Mouse (Mus musculus): ENCODE data around the gene Morf4l1. TPM values are rescaled to one million over a fixed set of nuclear protein-coding genes. Genes with fewer than 3 reads are reported as not detected.
"Not testable (repeated sequence)": the region's sequence is repeated elsewhere in the genome, so short reads cannot be mapped to it uniquely, and the experiment has no call there.

Gene Morf4l1
- polyA plus RNA-seq, 1 experiment from 2014 or later, result 515 TPM

- ATAC-seq (replicated peaks; ENCODE audit: low FRiP score); H3K27ac ChIP-seq (ENCODE audit: low read depth, low read length); H3K27me3 ChIP-seq (ENCODE audit: control insufficient read depth, insufficient read depth, low read length); H3K4me2 ChIP-seq (ENCODE audit: low read depth, low read length, severe bottlenecking); H3K9ac ChIP-seq (ENCODE audit: low read length); H3K4me1 ChIP-seq (replicated peaks; ENCODE audit: control insufficient read depth, insufficient read depth, low read length); H3K36me3 ChIP-seq (ENCODE audit: control insufficient read depth, insufficient read depth, low read length); H3K4me3 ChIP-seq (ENCODE audit: low read depth, low read length); H3K9me3 ChIP-seq (ENCODE audit: control insufficient read depth, low read length); DNase-seq (ENCODE audit: low spot score): not testable (repeated sequence)
- WGBS, result 89% methylated on average over 5 of the region's 5 CpGs
Measured at GRCm38 (mm10) chr9:90060932-90061331, 53.6 kb downstream of the Morf4l1 start.

GRCm38 (mm10) chr9:90060574-90060875, 54.0 kb downstream of the Morf4l1 start:
- H3K4me2 ChIP-seq (ENCODE audit: low read depth, low read length, severe bottlenecking), result no peak overlapping the region
- H3K27me3 ChIP-seq (ENCODE audit: control insufficient read depth, insufficient read depth, low read length), result no peaks in the 10 kb centered on the region
- H3K4me3 ChIP-seq (ENCODE audit: low read depth, low read length), result no peak overlapping the region
- H3K4me1 ChIP-seq (replicated peaks; ENCODE audit: control insufficient read depth, insufficient read depth, low read length), result no peaks in the 10 kb centered on the region
- no peak overlapping the region for H3K9ac ChIP-seq (ENCODE audit: low read length)
- H3K9me3 ChIP-seq (ENCODE audit: control insufficient read depth, low read length), result no peaks in the 10 kb centered on the region
- DNase-seq (ENCODE audit: low spot score) (no peak), ATAC-seq (replicated peaks; ENCODE audit: low FRiP score) (no peak)
- WGBS, result 78% methylated on average over 2 of the region's 2 CpGs
- no peaks in the 10 kb centered on the region for H3K36me3 ChIP-seq (ENCODE audit: control insufficient read depth, insufficient read depth, low read length)
- no peak overlapping the region for H3K27ac ChIP-seq (ENCODE audit: low read depth, low read length)

GRCm38 (mm10) chr9:90059828-90060573, 54.6 kb downstream of the Morf4l1 start:
- Histone ChIP-seq H3K9ac (ENCODE audit: low read length) (no peak overlapping the region), H3K4me1 (replicated peaks; ENCODE audit: control insufficient read depth, insufficient read depth, low read length) (no peaks in the 10 kb centered on the region), H3K27ac (ENCODE audit: low read depth, low read length) (no peak overlapping the region), H3K4me3 (ENCODE audit: low read depth, low read length) (no peak overlapping the region), H3K4me2 (ENCODE audit: low read depth, low read length, severe bottlenecking) (no peak overlapping the region), H3K9me3 (ENCODE audit: control insufficient read depth, low read length) (no peaks in the 10 kb centered on the region), H3K36me3 (ENCODE audit: control insufficient read depth, insufficient read depth, low read length) (no peaks in the 10 kb centered on the region), H3K27me3 (ENCODE audit: control insufficient read depth, insufficient read depth, low read length) (no peaks in the 10 kb centered on the region)
- no peak for DNase-seq (ENCODE audit: low spot score)
- no peak for ATAC-seq (replicated peaks; ENCODE audit: low FRiP score)
- 88% methylated on average over 9 of the region's 9 CpGs for WGBS

- no peak overlapping the region for H3K4me3 ChIP-seq (ENCODE audit: low read depth, low read length)
- H3K4me2 ChIP-seq (ENCODE audit: low read depth, low read length, severe bottlenecking), result no peak overlapping the region
- no peaks in the 10 kb centered on the region for H3K36me3 ChIP-seq (ENCODE audit: control insufficient read depth, insufficient read depth, low read length)
- H3K27me3 ChIP-seq (ENCODE audit: control insufficient read depth, insufficient read depth, low read length), result no peaks in the 10 kb centered on the region
- H3K9ac ChIP-seq (ENCODE audit: low read length), result no peak overlapping the region
- 86% methylated on average over 2 of the region's 2 CpGs for WGBS
- H3K4me1 ChIP-seq (replicated peaks; ENCODE audit: control insufficient read depth, insufficient read depth, low read length), result 0 out of 2 replicates have a peak, but pooled peaks cover 2% of the 10 kb centered on the region
- DNase-seq (ENCODE audit: low spot score), result no peak
- no peaks in the 10 kb centered on the region for H3K9me3 ChIP-seq (ENCODE audit: control insufficient read depth, low read length)
- ATAC-seq (replicated peaks; ENCODE audit: low FRiP score), result no peak
- H3K27ac ChIP-seq (ENCODE audit: low read depth, low read length), result no peak overlapping the region
Measured at GRCm38 (mm10) chr9:90056716-90057115, 57.9 kb downstream of the Morf4l1 start.

GRCm38 (mm10) chr9:90055911-90056310, 58.7 kb downstream of the Morf4l1 start:
- H3K4me1 ChIP-seq (replicated peaks; ENCODE audit: control insufficient read depth, insufficient read depth, low read length), result 0 out of 2 replicates have a peak, but pooled peaks cover 2% of the 10 kb centered on the region
- H3K9me3 ChIP-seq (ENCODE audit: control insufficient read depth, low read length), result no peaks in the 10 kb centered on the region
- no peak overlapping the region for H3K4me2 ChIP-seq (ENCODE audit: low read depth, low read length, severe bottlenecking)
- ATAC-seq (replicated peaks; ENCODE audit: low FRiP score), result no peak
- no peak overlapping the region for H3K4me3 ChIP-seq (ENCODE audit: low read depth, low read length)
- H3K36me3 ChIP-seq (ENCODE audit: control insufficient read depth, insufficient read depth, low read length), result no peaks in the 10 kb centered on the region
- no peak overlapping the region for H3K9ac ChIP-seq (ENCODE audit: low read length)
- no peaks in the 10 kb centered on the region for H3K27me3 ChIP-seq (ENCODE audit: control insufficient read depth, insufficient read depth, low read length)
- no peak overlapping the region for H3K27ac ChIP-seq (ENCODE audit: low read depth, low read length)
- WGBS, result 83% methylated on average over 3 of the region's 3 CpGs
- DNase-seq (ENCODE audit: low spot score), result no peak

GRCm38 (mm10) chr9:90055409-90055808, 59.2 kb downstream of the Morf4l1 start:
- Histone ChIP-seq H3K36me3 (ENCODE audit: control insufficient read depth, insufficient read depth, low read length) (no peaks in the 10 kb centered on the region), H3K4me1 (replicated peaks; ENCODE audit: control insufficient read depth, insufficient read depth, low read length) (0 out of 2 replicates have a peak, but pooled peaks cover 2% of the 10 kb centered on the region), H3K9me3 (ENCODE audit: control insufficient read depth, low read length) (no peaks in the 10 kb centered on the region), H3K4me2 (ENCODE audit: low read depth, low read length, severe bottlenecking) (no peak overlapping the region), H3K27me3 (ENCODE audit: control insufficient read depth, insufficient read depth, low read length) (no peaks in the 10 kb centered on the region), H3K9ac (ENCODE audit: low read length) (no peak overlapping the region), H3K4me3 (ENCODE audit: low read depth, low read length) (no peak overlapping the region), H3K27ac (ENCODE audit: low read depth, low read length) (no peak overlapping the region)
- 65% methylated on average over 5 of the region's 5 CpGs for WGBS
- DNase-seq (ENCODE audit: low spot score) (no peak), ATAC-seq (replicated peaks; ENCODE audit: low FRiP score) (no peak)

GRCm38 (mm10) chr9:90054371-90055145, 60.0 kb downstream of the Morf4l1 start:
- Histone ChIP-seq H3K27me3 (ENCODE audit: control insufficient read depth, insufficient read depth, low read length) (no peaks in the 10 kb centered on the region), H3K4me1 (replicated peaks; ENCODE audit: control insufficient read depth, insufficient read depth, low read length) (0 out of 2 replicates have a peak, but pooled peaks cover 2% of the 10 kb centered on the region), H3K9ac (ENCODE audit: low read length) (peak overlapping the region; percentile 66), H3K4me3 (ENCODE audit: low read depth, low read length) (peak overlapping the region; percentile 37), H3K9me3 (ENCODE audit: control insufficient read depth, low read length) (no peaks in the 10 kb centered on the region), H3K36me3 (ENCODE audit: control insufficient read depth, insufficient read depth, low read length) (no peaks in the 10 kb centered on the region), H3K27ac (ENCODE audit: low read depth, low read length) (no peak overlapping the region), H3K4me2 (ENCODE audit: low read depth, low read length, severe bottlenecking) (peak overlapping the region; percentile 65)
- peak; percentile 91 for ATAC-seq (replicated peaks; ENCODE audit: low FRiP score)
- under 1% methylated on average over 37 of the region's 37 CpGs for WGBS
- DNase-seq (ENCODE audit: low spot score), result peak; percentile 76

- 0 out of 2 replicates have a peak, but pooled peaks cover 2% of the 10 kb centered on the region for H3K4me1 ChIP-seq (replicated peaks; ENCODE audit: control insufficient read depth, insufficient read depth, low read length)
- H3K9ac ChIP-seq (ENCODE audit: low read length), result peak within 1 kb of the TSS; percentile 66
- no peak for DNase-seq (ENCODE audit: low spot score)
- H3K4me2 ChIP-seq (ENCODE audit: low read depth, low read length, severe bottlenecking), result peak within 1 kb of the TSS; percentile 65
- ATAC-seq (replicated peaks; ENCODE audit: low FRiP score), result no peak
- whole genome bisulfite sequencing, result 88% methylated on average over 2 of the region's 2 CpGs
- peak within 1 kb of the TSS; percentile 37 for H3K4me3 ChIP-seq (ENCODE audit: low read depth, low read length)
- no peaks in the 10 kb centered on the region for H3K27me3 ChIP-seq (ENCODE audit: control insufficient read depth, insufficient read depth, low read length)
- H3K36me3 ChIP-seq (ENCODE audit: control insufficient read depth, insufficient read depth, low read length), result no peaks in the 10 kb centered on the region
- H3K9me3 ChIP-seq (ENCODE audit: control insufficient read depth, low read length), result no peaks in the 10 kb centered on the region
- H3K27ac ChIP-seq (ENCODE audit: low read depth, low read length), result no peak within 1 kb of the TSS
Measured at GRCm38 (mm10) chr9:90053852-90054251, 60.7 kb downstream of the Morf4l1 start, which contains the start of gene Ctsh. Gene Ctsh (plus strand): TSS chr9:90054152.
